Mouse (Mus musculus) kidney, adult 2 months (tissue): ENCODE measurements at regions not wholly inside any gene's neighbourhood (a gene's known extent, or its start where the extent isn't known, plus 50 kb on each side); places are given as distances from the start of the nearest gene placed in this dataset.

Experiments used
- CTCF ChIP-seq: fragments of 200-500 bp; conservative IDR thresholded peaks from 2 replicates; pipeline ENCODE4 v1.5.1; 2011; ENCODE audit warnings: low read depth, mild to moderate bottlenecking, control low read depth, low read length, moderate library complexity, mixed read lengths; ENCODE audit not compliant: insufficient read depth, insufficient read length
- POLR2A ChIP-seq: fragments of 200-500 bp; IDR thresholded peaks from one replicate; pipeline ENCODE4 v1.6.1; 2011; ENCODE audit warnings: low read depth, low read length, control low read depth

DNA sequence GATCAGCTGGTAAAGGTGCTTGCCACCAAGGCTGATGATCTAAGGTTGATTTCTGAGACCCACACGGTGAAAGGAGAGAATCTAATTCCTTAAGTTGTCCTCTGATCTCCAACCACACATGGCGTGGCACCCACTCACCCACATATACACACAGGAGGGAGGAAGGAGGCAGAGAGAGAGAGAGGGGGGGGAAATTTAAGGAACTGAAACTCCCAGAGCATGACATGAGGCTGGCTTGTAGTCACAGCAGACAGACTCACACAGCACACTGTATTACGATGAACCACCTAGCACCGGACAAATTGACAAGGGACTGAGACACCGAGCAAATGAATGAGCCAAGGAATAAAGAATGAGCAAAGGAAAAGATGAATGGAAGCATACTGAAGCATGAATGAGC, 246.6 kb downstream of the Ptpru start:
- no peak for TF ChIP-seq CTCF
- TF ChIP-seq POLR2A, result no peak
